Mouse (Mus musculus) hindbrain, postnatal 0 days (tissue): ENCODE measurements around the gene Gnaq. TPM values are rescaled to one million over a fixed set of nuclear protein-coding genes. Genes with fewer than 3 reads are reported as not detected.
A peak's percentile ranks its signal among the peaks of the same experiment; 100 is the strongest.

ENCODE experiments used
- ATAC-seq: fragments of 200-750 bp; cut with Nextera tagmentation; 2 replicates; pipeline ENCODE4 v1.8.0; 2017; ENCODE audit warnings: mild to moderate bottlenecking, moderate TSS enrichment, moderate library complexity
- DNase-seq: peaks from one replicate; pipeline ENCODE4 v3.0.0-alpha.2; 2015; ENCODE audit warnings: low spot score
- H3K27ac ChIP-seq: fragments of 300-500 bp; sonication (generic); 2 replicates; pipeline ENCODE4 v1.5.1; 2014; ENCODE audit warnings: mild to moderate bottlenecking
- H3K27me3 ChIP-seq: fragments of 300-500 bp; sonication (generic); 2 replicates; pipeline ENCODE4 v1.6.1; 2014; ENCODE audit warnings: low read length, mixed read lengths; ENCODE audit not compliant: insufficient read depth
- H3K36me3 ChIP-seq: fragments of 300-500 bp; sonication (generic); 2 replicates; pipeline ENCODE4 v1.6.1; 2014; ENCODE audit warnings: low read length, mixed read lengths; ENCODE audit not compliant: insufficient read depth
- H3K4me1 ChIP-seq: fragments of 300-500 bp; sonication (generic); 2 replicates; pipeline ENCODE4 v1.6.1; 2014; ENCODE audit warnings: antibody characterized with exemption, low read length, mixed read lengths; ENCODE audit not compliant: insufficient read depth
- H3K4me2 ChIP-seq: fragments of 300-500 bp; sonication (generic); 2 replicates; pipeline ENCODE4 v1.6.1; 2014; ENCODE audit warnings: low read depth, mild to moderate bottlenecking, low read length, moderate library complexity, mixed read lengths
- H3K4me3 ChIP-seq: fragments of 300-500 bp; sonication (generic); 2 replicates; pipeline ENCODE4 v1.5.1; 2014; ENCODE audit warnings: low read length
- H3K9ac ChIP-seq: fragments of 300-500 bp; sonication (generic); replicated peaks from 2 replicates; pipeline ENCODE4 v1.6.1; 2014; ENCODE audit warnings: mild to moderate bottlenecking, low read length, moderate library complexity, mixed read lengths
- H3K9me3 ChIP-seq: fragments of 300-500 bp; sonication (generic); 2 replicates; pipeline ENCODE4 v1.6.1; 2016; ENCODE audit warnings: low read length, mixed read lengths
- CTCF ChIP-seq: IDR thresholded peaks from 2 replicates; pipeline ENCODE4 v1.5.1; 2016; ENCODE audit warnings: antibody characterized with exemption, control low read depth, low read depth
- WGBS: fragments of 180-500 bp; shearing (Covaris S2); extraction: QIAGEN DNeasy Blood & Tissue Kit; methylation state at CpG from one replicate; pipeline ENCODE4 v1.1.7; 2014; 5-methylcytosine and 5-hydroxymethylcytosine counted together
- polyA plus RNA-seq: library from polyadenylated mRNA; unstranded; fragments of >200 nt; fragmentation: Nextera tagmentation; extraction: Ambion mirVana; gene quantifications from 2 replicates; pipeline ENCODE4 v1.2.1, GENCODE M21; 2015
- total RNA-seq: library from RNA; depleted of rRNA; stranded (reverse); fragments of >200 nt; gene quantifications from 2 replicates; pipeline ENCODE4 v1.2.3, GENCODE M21; 2014

Gene Gnaq
- total and polyA plus RNA-seq, 2 experiments from 2014 or later: 85.7 to 101 TPM

DNA sequence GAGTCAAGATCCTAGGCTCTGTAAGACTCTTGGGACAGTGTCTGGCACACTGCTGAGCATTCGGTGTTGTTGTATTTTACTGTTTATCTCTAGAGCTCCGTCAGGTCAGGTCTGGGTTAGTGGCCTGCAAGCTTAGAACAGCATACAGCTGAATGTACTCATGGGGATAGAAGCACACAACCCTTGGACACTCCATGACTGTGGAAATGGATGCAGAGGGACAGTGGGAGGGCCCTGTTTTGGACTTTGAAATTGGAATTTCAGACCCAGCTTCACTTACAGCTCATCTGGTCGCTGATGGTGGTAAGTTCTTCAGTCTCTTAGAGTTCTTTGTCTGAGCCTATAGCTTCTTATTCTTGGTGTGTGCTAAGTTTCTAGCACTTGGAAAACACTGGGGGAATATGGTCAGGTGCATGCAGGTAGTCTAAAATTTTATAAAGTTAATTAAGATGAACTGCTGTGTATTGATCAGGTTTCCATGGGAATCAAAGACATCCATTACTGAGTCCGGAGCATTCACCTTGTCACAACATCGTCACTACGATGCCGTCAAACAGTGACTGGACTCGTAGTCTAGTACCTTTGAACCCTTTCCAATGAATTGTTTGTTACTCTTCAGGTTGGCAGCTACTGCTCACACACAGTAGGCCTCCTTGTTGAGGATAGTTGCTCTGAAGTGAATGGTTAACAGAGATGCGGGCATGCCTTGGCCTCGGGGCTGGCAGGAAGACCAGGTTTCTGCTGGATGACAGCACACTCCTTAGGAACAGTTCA lies 51.1 kb downstream of the Gnaq start:
- ATAC-seq (no peak), DNase-seq (no peak)
- WGBS: 68% methylated on average over 10 of the region's 10 CpGs
- Histone ChIP-seq H3K36me3 (no peaks in the 10 kb centered on the region), H3K9me3 (no peaks in the 10 kb centered on the region), H3K4me2 (no peak overlapping the region), H3K27me3 (no peaks in the 10 kb centered on the region), H3K4me3 (no peak overlapping the region), H3K9ac (no peak overlapping the region), H3K27ac (no peak overlapping the region), H3K4me1 (no peaks in the 10 kb centered on the region; the same call in 1 of the 2 replicates)
- no peak for TF ChIP-seq CTCF

GRCm38 (mm10) chr19:16186984-16187383 lies 54.4 kb downstream of the Gnaq start:
- DNase-seq (no peak), ATAC-seq (no peak)
- H3K4me2 ChIP-seq: no peak overlapping the region
- H3K36me3 ChIP-seq: no peaks in the 10 kb centered on the region
- no peaks in the 10 kb centered on the region for H3K9me3 ChIP-seq
- H3K27me3 ChIP-seq: no peaks in the 10 kb centered on the region
- H3K9ac ChIP-seq: no peak overlapping the region
- no peak overlapping the region for H3K27ac ChIP-seq
- H3K4me1 ChIP-seq: peaks cover under 1% of the 10 kb centered on the region
- no peak overlapping the region for H3K4me3 ChIP-seq
- WGBS: 86% methylated on average over 3 of the region's 3 CpGs
- TF ChIP-seq CTCF: no peak

DNA sequence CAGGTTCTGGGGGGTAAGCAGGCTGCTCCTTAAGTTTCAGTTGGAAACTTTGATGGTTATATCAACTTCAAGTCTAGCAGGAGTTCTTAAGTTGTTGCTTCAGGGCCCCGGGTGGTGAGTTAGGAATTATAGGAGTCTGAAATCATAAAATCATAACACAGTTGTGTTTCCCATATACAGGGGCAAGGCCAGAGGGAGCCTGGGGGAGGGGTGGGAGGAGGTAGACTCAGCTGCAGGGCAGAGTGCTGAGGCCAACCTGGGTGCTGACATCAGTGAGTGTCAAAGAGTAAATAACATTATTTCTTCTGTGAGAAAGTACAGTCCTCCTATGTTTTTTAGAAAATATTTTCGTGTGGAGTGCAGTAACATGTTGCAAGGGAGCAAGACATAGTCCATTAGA lies 55.3 kb downstream of the Gnaq start:
- 66% methylated on average over 2 of the region's 2 CpGs for WGBS
- H3K27ac ChIP-seq: no peak overlapping the region
- TF ChIP-seq CTCF: no peak

GRCm38 (mm10) chr19:16189066-16189765 lies 56.6 kb downstream of the Gnaq start:
- Histone ChIP-seq H3K4me2 (no peak overlapping the region), H3K9me3 (no peaks in the 10 kb centered on the region), H3K4me3 (no peak overlapping the region), H3K36me3 (no peaks in the 10 kb centered on the region), H3K4me1 (peaks cover 5% of the 10 kb centered on the region), H3K27ac (no peak overlapping the region), H3K27me3 (no peaks in the 10 kb centered on the region), H3K9ac (no peak overlapping the region)
- TF ChIP-seq CTCF: no peak
- WGBS: 85% methylated on average over 9 of the region's 9 CpGs
- ATAC-seq (no peak), DNase-seq (no peak)

More for the DNA sequence above, 55.3 kb downstream of the Gnaq start:
- ATAC-seq (no peak), DNase-seq (no peak)
- H3K4me2 ChIP-seq: no peak overlapping the region
- peaks cover 5% of the 10 kb centered on the region for H3K4me1 ChIP-seq
- H3K9ac ChIP-seq: no peak overlapping the region
- H3K36me3 ChIP-seq: no peaks in the 10 kb centered on the region
- no peaks in the 10 kb centered on the region for H3K27me3 ChIP-seq
- H3K4me3 ChIP-seq: no peak overlapping the region
- no peaks in the 10 kb centered on the region for H3K9me3 ChIP-seq

GRCm38 (mm10) chr19:16198162-16198561 lies 65.5 kb downstream of the Gnaq start:
- Histone ChIP-seq H3K36me3 (no peaks in the 10 kb centered on the region), H3K27me3 (no peaks in the 10 kb centered on the region), H3K9me3 (no peaks in the 10 kb centered on the region), H3K4me3 (no peak overlapping the region), H3K9ac (no peak overlapping the region), H3K4me2 (no peak overlapping the region), H3K4me1 (no peaks in the 10 kb centered on the region; the same call in 1 of the 2 replicates), H3K27ac (no peak overlapping the region)
- peak; percentile 49 for TF ChIP-seq CTCF
- peak; percentile 28 for DNase-seq
- no peak for ATAC-seq
- 86% methylated on average over 3 of the region's 3 CpGs for WGBS

GRCm38 (mm10) chr19:16201356-16201755 lies 68.7 kb downstream of the Gnaq start:
- DNase-seq (no peak), ATAC-seq (no peak)
- no peak overlapping the region for H3K27ac ChIP-seq
- H3K4me2 ChIP-seq: no peak overlapping the region
- 84% methylated on average over 2 of the region's 2 CpGs for WGBS
- H3K27me3 ChIP-seq: no peaks in the 10 kb centered on the region
- TF ChIP-seq CTCF: no peak
- H3K9me3 ChIP-seq: no peaks in the 10 kb centered on the region
- H3K9ac ChIP-seq: no peak overlapping the region
- no peaks in the 10 kb centered on the region for H3K36me3 ChIP-seq
- no peaks in the 10 kb centered on the region; the same call in 1 of the 2 replicates for H3K4me1 ChIP-seq
- no peak overlapping the region for H3K4me3 ChIP-seq
